Mouse (Mus musculus) heart, adult 2 months (tissue): ENCODE results near the gene Syngr4.

Experiments
- CTCF ChIP-seq: fragments of 200-600 bp; IDR thresholded peaks from 2 replicates; pipeline ENCODE4 v1.8.1; 2022; ENCODE audit warnings: antibody characterized with exemption, mild to moderate bottlenecking, moderate library complexity
- POLR2A ChIP-seq: fragments of 200-500 bp; IDR thresholded peaks from 2 replicates; pipeline ENCODE4 v1.6.1; 2011; ENCODE audit warnings: mild to moderate bottlenecking, low read depth, low read length, control low read depth; ENCODE audit not compliant: insufficient read depth

DNA sequence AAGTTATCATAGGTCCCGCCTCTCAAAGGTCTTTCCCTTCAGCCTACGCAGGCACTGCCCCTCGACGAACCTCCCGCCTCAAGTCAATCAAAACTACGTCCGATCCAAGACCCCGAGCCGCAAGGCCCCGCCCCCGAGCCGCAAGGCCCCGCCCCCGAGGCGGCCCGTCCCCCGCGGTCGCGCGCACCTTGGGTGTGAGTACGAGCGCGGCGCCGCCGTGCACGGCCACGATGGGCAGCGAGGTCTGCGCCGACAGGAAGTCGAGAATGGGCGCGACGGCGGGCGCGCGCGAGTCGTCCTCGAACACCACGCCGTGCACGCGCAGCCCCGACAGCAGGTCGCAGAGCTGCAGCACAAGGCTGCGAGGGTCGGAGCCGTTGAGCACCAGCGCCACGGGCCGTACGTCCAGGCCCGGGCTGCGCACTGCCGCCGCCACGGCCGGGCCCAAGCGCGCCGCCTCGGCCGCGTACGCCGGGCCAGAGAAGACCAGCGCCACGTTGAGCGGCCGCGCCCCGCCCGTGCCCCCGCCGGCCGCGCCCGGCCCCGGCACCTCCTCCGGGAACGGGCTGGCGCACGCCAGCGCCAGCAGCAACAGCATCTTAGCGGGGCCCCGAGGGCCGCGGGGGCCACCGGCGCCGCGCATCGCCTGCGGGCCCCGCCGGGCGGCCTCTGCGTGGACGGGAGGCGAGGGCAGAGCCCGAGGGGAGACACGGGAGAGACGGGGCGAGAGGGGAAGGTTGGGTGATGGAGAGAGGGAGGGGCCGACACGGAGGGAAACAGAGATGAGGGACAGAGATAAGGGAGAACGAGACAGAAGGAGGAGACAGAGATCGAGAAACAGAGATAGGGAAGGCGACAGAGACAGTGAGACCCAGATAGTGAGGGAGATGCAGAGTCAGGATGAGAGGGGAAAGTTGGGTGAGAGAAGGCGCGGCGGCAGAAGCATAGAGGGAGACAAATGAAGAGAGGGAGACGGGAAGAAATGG lies 30.3 kb downstream of the Syngr4 start:
- TF ChIP-seq POLR2A (peak; percentile 68), CTCF (no peak)
